Mouse (Mus musculus) gastrocnemius, adult 8-10 months (tissue): ENCODE results near the gene Tpk1. TPM values are rescaled to one million over a fixed set of nuclear protein-coding genes. Genes with fewer than 3 reads are reported as not detected.

Source experiments
- DNase-seq, 2 experiments: peaks; one replicate each; pipeline ENCODE4 v3.0.0; 2022; ENCODE audit warnings: low spot score in 2 of 2
- total RNA-seq, 4 experiments: library from RNA; stranded (reverse); gene quantifications; 2 replicates each; pipeline ENCODE4 v1.2.4; 2022

The Tpk1 gene
- 1 to 10 TPM in 2 of 4 experiments, under 1 TPM in 2; 0.70 to 1.7 (median 1.3) TPM for total RNA-seq

GRCm38 (mm10) chr6:43665677-43666546, at the start of gene Tpk1:
Tpk1 (minus strand) TSS chr6:43666278.
- DNase-seq = peak; percentile 80 to 86

DNA sequence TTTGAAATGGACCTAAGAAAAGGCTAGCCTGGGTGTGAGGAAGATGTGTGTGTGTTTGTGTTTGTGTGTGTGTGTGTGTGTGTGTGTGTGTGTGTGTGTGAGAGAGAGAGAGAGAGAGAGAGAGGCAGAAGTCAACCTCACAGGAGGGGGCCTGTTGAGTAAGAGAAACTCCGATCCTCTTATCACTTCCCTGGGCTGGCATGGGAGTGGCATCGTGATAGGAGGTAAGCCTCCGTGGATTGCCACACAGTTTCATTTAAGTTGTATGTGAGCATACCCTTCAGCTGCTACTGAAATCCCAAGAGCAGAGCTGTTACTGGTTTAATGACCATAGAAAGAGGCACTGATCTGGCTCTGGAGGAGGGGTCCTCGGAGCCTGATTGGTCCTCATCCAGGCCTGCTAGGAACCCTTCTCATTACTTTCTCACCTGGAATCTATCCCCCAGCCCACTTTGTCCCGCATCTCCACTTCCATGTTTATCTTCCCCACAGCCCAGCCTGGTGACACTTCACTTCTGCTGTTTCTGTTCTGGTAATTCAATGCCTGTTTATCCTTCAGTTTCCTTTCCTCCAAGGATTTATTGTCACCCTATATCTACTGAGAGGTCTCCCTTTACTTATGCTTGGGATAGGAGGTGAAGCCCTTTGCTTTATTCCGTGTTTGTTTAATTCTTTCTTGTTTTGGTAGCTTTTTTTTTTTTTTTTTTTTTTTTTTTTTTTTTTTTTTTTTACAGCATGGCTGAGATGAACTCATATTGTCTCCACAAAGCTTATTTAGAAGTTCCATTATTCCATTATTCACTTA, 36.9 kb upstream of the Tpk1 start:
- no peak for DNase-seq

GRCm38 (mm10) chr6:43691863-43692262, 25.8 kb upstream of the Tpk1 start:
- DNase-seq = no peak

- no peak for DNase-seq
Measured at GRCm38 (mm10) chr6:43685985-43686384, 19.9 kb upstream of the Tpk1 start.

- no peak for DNase-seq
Measured at GRCm38 (mm10) chr6:43682535-43682934, 16.5 kb upstream of the Tpk1 start.

GRCm38 (mm10) chr6:43678689-43679212, 12.7 kb upstream of the Tpk1 start:
- DNase-seq = no peak

DNA sequence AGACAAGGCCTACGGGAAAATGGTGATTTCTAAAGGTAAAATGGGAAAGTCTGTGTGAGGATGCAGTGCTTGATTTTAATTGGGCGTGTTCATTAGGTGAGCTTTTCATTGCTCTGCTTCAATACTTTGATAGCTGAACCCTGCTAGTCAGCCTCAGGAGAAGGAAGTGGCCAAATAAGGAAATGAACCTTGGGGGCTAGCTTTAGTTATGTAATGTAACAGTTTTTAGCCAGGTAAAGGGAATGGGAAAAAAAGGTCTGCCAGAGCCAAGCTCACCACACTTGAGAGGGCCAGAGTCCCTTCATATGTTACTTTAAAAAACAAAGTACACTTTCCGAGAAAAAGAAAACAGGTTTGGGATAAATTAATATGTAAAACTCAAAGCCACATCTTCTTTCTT, 11.5 kb upstream of the Tpk1 start:
- DNase-seq = no peak

- DNase-seq = no peak
Measured at GRCm38 (mm10) chr6:43676139-43676538, 10.1 kb upstream of the Tpk1 start.

DNA sequence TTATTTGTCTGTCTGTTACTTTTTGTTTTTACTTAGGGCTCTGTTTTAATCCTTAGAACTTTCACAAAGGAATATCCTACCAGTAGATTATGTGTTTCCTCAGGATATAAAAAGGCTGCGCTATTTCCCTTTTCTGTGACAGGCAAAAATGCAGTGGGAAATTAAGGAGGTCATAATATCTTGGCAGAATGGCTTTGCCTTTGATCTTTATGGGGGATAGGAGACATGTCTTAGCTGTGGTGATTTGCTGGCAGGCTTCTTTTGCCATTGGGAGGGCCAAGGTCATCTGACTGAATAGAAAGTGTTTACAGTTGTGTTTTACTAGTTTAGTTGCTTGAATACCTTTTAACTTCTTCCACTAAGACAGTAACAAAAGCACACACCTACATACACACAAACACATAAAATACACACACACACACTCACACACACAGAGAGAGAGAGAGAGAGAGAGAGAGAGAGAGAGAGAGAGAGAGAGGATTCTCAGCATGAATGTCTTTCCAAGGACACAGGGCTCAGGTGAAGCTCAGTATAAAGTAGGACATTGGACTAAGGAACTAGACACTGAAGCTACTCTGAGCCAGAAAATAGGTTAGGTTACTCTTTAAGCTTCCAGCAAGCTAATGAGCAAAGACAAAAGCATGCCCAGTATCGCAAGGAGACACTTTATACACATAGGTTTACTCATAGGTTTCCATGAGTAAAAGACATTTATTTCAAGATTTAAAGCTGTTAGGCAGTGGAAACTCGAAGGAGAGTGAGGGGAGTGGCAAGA, 9.1 kb upstream of the Tpk1 start:
- DNase-seq = no peak

GRCm38 (mm10) chr6:43670939-43671338, 4.9 kb upstream of the Tpk1 start:
- no peak for DNase-seq

DNA sequence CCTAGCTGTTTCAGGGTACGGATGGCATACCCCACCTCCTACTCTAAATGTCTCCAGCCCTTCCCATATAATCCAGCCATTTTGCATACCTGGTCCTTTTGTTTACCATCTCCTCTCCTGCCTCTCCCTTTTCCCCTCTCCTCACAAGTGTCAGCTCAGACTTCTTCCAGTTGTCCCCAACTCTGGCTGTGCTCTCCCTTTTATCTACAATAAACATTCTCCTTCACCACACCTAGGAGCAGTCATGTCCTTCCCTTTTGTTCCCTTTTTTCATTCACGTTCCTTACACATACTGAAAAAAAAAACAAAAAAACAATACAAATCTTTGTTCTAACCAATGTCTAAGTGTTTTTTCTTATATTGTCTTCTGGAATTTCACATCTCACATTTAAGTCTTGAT, 1.6 kb upstream of the Tpk1 start:
- no peak for DNase-seq

- DNase-seq = no peak
Measured at GRCm38 (mm10) chr6:43666611-43667400, 728 bp upstream of the Tpk1 start.

DNA sequence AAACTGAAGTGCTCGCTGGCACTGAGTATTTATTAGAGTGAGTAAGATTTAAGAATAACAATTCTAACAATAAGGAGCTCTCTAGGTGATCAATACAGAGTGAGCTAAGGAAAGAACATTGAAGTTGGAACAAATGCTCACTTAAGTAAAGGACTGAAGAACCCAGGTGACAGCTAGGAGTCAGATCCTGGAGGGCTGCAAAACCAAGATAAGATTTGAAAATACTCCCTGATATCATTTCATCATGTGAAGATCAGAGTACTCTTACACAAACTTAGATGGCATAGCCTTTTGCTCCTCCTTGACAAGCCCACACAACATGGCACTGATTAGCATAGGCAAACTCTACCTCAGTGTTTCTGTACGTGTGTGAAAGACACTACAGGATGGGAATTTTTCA, 4.3 kb downstream of the Tpk1 start:
- no peak for DNase-seq

DNA sequence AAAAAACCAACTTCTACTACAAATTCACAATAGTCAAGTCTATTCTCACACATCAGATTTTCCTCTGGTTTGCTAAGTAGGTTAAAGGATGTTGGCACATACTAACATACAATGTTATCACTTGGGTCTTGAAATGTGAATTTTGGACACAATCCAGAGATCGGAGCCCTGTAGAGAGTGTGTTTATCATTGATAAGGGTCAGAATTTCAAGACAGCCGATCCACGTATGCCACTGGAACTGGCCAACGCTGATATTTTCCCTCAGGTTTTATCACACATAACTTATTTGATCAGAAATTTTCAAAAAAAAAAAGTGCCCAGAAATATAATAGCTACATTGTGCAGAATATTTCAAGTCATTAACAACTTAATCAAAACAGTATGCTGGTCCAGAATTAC, 7.8 kb downstream of the Tpk1 start:
- no peak for DNase-seq

GRCm38 (mm10) chr6:43657845-43658244, 8.2 kb downstream of the Tpk1 start:
- DNase-seq = no peak

DNA sequence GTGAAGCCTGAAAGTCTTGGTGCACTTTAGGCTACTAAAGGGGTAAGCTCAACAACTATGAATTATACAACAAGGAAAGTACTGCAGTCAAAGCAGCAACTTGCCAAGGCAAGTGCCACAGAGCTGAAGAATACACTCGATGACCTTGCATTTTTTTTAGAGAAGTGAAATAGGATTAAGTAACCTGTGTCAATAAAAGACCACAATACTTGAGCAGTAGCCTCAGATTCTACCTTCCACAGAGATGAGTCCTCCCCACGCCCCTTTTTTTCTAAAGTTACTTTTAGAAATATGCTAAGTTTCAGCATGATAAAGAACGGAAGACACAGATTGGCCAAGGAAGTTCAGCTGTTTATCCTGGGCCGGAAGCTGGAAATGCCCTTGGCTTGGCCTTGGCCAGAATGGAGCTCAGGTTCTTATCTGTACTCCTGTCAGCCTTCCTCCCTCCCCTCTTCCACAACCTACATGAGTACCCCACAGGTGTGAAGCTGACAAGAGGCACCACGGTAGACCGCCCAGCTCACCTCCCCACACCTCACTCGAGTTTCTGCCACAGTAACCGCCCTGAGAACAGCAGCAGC, 11.1 kb downstream of the Tpk1 start:
- no peak for DNase-seq

DNA sequence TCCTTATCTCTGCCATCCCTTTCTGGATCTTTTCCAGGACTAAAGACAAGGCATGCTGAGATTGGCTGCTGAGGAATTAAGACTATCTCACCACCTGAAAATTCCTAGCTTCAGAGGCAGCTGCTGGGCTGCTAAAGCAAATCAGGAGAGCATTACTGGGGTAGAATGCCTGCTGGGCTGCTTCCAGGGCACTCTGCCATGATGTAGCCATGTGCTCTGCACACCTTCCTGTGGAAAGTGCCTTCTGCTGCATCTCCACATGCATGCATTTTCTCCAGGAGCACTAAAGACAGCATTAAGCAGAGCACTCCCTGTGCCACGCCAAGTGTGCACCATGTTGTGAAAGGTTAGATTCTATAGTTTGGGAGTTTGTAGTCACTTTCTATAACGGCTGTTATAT, 16.6 kb downstream of the Tpk1 start:
- DNase-seq = no peak

GRCm38 (mm10) chr6:43645674-43646073, 20.4 kb downstream of the Tpk1 start:
- no peak for DNase-seq

DNA sequence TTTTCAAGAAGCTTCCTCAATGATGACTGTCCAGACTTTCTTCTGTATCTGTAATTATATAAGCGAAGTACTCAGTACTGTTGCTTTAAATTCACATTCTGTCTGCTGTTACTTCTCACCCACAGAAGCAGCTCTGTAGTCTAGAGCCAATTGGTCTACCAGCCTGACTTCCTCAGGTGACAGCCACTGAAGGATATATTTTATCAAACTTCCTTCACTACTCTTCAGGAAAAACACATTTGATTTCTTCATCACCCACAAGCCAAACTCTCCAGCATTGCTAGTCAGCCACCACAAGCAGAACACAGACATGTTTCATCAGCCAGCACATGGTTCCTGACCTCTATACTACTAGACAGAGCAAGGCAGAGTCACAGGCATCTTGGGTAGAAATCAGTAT, 21.0 kb downstream of the Tpk1 start:
- no peak for DNase-seq

GRCm38 (mm10) chr6:43643718-43644117, 22.4 kb downstream of the Tpk1 start:
- DNase-seq = no peak
